Mouse (Mus musculus) G1E-ER4 (cell line): ENCODE measurements around the gene Cel. TPM values are rescaled to one million over a fixed set of nuclear protein-coding genes. Genes with fewer than 3 reads are reported as not detected.

Experiments
- GATA1 ChIP-seq: IDR thresholded peaks from one replicate; pipeline ENCODE4 v1.8.0; 2012; ENCODE audit warnings: low read length, inconsistent platforms
- polyA plus RNA-seq: library from polyadenylated mRNA; stranded (reverse); fragments of >175 nt; gene quantifications from 2 replicates; pipeline ENCODE4 v1.2.3, GENCODE M21; 2012

The Cel gene
- polyA plus RNA-seq, 1 experiment = not detected

DNA sequence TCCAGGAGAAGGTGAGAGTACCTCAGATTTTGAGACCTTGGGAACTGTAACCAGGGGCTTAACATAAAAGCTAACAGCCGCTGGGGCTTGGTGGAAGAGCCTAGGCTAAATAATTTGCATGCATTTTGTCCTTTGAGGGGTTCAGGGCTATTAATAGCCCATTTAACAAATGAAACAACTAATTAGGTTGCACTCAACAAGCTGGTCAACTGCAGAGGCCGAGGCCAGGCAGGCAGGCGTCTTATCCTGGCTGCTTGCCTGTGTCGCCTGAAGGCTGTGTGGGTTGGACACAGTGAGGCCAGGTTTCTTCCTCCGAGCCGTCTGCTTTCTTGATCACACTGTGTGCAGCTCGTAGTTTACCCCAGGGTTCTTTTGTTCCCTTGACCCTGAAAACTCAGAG is 27.6 kb downstream of the Cel start:
- no peak for TF ChIP-seq GATA1

DNA sequence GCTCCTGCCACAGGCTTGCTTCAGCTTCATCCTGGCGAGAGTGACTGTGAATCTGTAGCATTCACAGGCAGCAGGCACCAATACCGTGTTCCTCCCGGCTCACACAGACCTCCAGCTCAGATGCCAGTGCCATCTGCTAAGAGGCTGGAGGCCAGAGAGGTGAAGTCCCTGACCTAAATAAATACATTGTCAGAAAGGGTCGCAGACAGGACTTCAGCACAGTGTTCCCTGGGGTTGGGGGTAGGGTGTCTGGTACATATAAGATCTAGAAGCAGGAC is 28.0 kb downstream of the Cel start:
- no peak for TF ChIP-seq GATA1

DNA sequence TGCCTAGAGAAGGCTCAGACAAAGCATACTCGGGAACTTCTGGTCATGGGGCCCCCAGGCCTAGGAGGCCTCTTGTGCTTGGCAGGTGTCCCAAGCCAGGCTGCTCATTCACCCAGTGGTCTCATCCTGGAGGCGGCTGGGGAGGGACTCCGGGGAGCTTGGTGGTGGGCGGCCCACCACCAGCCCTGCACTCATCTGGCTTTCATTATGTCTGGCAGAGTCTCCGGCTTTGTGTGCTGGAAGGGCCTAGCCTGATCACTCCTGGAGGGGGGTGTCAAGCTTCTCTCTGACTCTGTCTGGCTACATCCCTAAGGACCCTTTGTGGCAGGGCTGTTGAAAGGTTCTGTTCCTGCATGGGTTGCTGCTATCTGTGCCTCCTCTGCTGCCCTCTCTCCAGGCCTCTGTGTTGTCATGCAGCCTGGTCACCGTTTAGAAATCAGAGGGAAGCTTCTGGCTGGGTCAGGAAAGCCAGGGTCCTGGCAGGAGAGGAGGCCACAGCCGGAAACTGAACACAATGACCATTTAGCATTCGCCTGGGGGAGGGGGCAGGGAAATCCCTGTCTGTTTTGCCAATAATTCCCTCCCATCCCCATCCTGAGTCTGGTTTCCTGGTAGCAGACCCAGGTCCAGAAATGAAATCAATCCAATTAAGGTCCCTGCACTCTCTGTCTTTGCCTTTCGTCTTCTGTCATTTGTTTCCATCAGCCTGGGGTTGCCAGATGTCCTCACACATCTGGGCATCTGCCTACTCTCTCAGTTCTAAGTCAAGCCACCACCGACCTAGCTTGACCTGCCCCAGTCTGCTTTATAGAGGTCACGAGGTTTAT is 28.6 kb downstream of the Cel start:
- no peak for TF ChIP-seq GATA1

DNA sequence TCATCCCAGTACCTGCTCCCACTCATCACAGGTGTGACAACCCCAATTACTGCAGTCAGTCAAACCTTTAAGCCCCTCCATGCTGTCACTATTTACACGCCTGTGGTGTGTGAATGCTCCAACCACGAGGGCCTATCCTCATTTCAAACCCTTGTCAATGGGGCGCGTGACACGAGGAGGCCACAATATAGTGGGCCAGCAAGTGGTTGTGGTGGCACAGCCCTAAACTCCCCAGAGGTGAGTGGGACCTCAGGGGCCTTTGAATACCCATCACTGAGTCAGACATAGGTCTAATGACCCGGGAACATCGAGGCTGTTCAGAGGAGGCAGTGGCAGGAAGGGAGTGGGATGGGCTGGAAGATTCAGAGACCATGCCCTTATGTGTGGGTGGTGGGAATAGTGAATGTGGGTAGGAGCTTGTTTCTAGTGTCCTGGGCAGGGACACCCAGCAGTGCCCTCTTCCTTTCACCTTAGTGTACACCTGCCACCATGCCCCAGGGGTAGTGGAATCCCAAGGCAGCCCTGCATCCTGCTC is 29.2 kb downstream of the Cel start:
- no peak for TF ChIP-seq GATA1

DNA sequence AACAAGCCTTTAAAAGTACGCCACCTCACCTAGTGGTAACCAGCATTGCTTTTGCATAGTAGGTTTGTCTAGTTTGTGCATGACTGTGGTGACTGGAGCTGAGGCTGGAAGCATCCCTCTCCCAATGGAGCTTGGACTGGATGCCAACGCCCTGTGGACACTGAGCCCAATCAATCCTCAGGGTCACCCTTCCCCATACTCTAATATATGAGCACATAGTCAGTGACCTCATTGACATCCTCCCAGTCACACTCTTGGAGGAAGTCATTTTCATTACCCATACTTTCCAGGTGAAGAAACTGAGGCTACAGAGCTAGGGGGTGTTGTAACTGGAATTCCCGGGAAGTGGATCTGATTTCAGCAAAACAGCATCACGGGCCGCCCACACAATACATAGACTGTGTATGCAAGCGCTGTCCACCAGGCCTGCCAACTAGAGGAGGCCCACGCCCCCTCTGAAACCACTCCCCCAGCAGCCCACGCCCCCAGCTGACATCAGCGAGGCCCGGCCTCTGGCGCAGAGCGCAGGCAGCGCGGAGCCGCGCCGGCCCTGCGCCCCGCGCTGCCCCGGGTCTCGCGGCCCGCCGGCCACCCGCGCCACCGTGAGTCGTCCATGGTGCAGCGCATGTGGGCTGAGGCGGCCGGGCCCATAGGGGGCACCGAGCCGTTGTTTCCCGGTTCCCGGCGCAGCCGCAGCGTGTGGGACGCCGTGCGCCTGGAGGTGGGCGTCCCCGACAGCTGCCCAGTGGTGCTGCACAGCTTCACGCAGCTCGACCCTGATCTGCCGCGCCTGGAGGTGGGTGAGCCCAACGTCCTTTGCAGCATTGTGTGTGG is 30.0 kb downstream of the Cel start:
- no peak for TF ChIP-seq GATA1

DNA sequence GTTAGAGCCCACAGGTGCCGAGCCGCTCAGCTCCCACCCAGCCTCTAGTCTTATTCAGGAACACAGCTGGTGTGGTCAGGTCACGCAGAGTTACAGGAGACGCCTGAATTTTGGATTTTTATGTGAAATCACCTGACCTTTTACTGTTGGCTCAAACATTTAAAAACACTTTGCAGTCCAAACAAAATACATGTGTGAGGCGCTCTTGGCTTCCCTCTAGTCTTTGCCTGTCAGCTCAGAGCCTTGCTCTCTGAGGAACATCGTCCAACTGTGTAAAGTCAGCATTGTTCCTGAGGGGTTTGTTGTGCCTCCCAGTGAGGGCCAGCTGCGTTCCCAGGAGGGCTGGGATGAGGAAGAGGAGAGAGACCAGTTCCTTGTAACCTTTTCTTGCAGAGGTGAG is 32.9 kb downstream of the Cel start:
- TF ChIP-seq GATA1 = no peak

DNA sequence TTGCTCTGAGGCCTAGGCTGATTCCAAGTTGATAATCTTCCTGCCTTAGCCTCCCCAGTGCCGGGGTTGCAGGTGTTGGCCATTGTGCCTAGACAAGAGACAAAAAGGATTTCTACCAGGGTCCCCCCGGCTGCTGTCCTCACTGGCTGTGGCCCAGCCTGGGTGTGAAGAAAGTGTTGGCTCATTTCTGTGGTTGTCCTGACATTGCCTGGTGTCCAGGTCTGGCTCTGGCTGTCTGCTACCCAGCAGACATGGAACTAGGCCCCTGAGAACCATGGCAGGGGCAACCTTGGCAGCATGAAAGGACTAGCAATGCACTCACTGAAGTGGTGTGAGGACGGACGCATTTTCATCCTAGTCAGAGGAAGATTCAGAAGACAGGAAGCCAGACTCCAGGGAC is 33.3 kb downstream of the Cel start:
- no peak for TF ChIP-seq GATA1

DNA sequence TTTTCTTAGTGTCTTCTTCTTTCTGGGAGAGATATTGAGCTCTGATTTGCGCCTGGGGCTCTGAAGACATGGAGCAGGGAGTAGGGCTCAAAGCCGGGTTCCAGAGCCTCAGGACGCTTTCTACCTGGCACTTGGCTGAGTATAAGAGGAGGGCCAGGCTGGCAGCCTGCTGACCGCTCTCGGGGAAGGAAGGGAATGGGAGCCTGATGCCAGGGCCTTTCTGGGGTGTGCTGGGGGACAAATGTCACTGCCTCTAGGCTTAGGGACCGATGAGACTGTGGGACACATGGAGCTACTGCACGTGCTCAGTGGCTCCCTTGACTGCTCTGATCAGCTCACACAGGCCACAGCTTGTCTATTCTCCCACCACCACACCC is 34.9 kb downstream of the Cel start:
- TF ChIP-seq GATA1 = no peak

DNA sequence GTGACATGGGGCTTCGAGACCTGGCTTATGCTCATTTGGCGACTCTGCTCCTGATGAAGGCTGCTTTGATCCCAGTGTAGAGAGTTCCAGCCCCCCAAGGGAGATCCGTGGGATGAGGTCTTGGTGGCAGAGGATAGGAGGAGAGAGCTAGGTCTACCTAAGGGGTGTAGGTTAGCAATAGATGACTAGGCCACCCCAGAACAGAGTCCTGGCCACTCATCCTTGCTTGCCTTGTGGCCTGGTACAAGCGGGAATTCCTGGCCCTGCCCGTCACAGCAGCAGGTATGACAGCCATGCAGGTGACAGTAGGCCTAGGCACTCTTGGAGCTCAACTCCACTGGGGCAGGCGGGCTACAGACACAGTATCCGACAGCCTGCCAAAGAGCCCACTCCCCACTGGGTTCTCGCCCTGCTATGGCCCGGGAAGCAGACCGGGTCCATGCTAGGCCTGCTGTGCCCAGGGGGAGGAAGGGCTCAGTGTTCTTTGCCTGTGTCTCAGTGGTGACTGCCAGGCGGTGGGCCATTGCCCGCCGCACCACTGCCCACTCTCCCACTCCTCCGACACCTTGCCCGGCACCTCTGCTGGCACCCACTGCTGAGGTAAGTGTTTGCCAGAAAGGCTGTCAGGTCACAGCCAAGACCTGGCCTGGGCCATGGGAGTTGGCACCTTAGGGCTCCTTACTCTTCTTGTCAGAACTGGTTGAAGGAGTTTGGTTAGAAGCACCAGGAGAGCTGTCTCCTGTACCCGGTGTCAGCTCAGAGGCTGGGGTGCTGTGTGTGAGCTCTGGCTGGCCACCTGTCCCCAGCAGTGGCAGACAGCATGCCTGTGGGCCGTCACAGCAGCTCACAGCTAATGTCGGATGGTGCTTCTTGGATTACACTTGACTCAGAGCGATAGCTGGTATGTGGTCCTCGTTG is 35.5 kb downstream of the Cel start:
- TF ChIP-seq GATA1 = no peak

DNA sequence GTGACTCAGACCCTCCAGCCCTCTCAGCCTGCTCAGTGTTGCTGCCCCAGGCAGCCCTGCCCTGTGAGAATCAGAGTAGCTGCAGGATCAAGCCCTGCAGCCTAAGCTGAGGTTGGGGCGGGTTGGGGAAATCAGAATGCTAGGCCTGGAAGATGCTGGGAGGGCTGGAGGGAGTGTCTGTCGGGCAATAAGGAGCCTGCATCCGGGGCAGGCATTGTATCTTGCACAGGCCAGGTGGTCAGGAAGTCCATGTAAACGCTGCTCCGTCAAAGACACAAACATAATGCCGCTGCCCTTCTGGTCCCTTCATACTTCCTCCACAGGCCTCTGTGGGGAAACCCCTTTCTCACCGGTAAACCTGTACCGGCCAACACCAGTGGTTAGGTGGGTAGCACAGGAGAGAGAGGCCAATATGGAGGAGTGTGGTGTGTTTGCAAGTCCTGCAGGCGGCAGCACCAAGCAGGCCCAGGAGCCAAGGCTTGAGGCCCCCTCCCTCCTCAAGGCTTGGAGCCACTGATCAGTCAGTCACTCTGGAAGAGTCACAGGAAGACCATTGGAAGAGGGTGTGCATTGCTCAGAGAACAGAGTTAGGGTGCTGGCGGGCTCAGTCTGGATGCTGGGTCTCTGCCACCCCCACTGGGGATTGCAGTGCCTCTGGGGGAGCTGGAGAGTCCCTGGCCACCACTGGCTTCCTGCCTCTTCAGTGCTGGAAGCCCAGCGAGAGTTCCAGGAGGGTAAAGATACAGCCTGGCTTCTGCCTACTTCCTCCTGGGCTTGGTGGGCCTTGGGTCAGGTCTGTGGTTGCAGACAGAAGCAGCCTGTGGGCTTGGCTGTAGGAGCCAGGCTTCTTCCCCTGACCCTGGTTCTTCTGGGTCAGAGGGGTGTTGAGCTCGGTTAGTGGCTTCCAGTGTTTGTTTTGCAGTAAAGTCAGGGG is 37.0 kb downstream of the Cel start:
- no peak for TF ChIP-seq GATA1

DNA sequence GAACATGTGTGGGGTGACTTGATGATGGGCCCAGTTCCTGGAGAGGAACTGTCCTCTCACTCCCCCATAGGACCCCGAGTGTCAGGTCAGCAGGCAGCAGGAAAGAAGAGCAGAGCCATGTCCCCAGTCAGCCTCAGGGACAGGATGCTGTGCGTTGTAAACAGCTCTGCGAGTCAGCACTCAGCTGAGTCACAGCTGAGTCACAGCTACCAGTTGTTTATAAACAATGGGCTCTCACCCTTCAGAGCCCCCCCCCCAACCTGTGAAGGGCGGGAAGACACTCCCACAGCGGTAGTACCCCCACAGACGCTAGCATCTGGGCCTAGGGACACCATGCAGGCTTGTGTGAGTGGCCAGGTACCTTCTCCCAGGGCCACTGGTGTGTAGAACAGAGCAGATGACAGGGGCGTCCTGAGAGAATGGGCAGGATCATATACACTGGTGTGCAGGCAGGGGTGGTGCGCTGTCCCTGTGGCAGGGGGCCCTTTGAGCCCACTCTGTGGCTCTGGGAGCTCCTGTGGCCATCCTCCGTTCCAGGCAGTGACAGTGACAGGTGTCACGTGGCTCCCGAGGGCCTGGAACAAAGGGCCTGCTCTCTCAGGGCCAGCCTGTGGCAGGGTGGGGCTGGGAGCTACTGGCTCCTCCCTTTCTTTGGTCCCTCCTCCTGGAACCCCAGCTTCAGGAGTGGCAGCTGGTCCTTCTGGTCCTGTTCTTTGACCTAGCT is 37.8 kb downstream of the Cel start:
- no peak for TF ChIP-seq GATA1

DNA sequence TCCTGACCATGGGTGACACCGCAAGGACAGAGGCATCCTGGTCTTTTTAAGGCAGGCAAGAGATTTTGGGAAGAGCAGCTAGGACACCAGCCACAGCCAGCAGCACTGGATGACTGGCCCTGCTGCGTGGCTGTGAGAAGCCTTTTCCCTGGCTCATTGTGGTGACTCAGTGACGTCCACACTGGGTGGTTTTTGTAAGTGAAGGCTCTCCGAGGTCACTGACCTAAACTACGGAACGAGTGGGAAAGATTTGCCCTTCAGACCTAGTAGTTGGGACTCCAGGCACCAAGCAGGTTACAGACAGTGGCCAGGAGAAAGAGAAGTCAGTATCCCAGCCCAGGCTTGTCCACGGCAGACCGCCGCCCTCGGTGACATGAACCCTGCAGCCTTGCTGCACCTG is 38.8 kb downstream of the Cel start:
- no peak for TF ChIP-seq GATA1

DNA sequence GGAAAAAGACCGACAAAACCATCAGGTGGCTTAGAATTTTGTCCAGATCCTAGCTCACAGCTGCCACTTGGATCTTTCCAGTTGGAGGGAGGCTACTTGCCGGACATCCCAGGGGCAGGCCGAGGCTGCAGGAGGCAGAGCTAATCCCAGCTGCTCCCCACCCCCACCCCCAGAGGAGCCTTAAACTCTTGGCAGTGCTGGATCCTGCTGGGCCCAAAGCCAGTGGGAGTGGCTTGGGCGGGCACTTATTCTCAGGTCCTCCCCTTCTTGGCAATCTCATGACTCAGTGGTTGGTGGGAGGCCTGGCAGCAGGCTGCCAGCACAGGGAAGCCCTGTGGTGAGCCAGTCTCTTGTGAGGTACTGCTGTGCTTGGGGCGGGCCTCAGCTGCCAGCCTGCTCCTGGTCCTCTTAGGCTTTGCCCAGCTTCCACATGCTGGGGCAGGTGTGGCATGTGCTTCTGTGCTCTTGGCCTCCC is 39.5 kb downstream of the Cel start:
- TF ChIP-seq GATA1 = no peak

DNA sequence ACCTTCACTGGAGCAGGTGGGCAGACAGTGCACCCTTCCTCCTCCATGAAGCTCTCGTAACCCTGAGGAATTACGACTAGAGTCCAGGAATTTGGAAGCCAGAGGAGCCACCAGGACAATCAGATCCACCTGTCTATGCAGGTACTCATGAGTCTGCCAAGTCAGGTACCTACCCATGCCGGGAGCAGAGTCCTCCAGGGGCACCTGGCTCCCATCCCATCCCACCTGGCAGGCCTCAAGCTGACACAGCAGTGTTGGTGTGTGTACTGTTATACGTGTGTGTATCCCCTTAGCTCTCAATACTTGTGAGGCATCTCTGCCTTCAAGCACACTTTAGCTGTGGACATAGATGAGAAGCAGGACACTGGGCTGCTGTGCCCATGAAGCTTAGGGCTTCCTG is 41.0 kb downstream of the Cel start:
- no peak for TF ChIP-seq GATA1
